Mouse (Mus musculus): ENCODE results near the gene Shank3. TPM values are rescaled to one million over a fixed set of nuclear protein-coding genes. Genes with fewer than 3 reads are reported as not detected.
A peak's percentile ranks its signal among the peaks of the same experiment; 100 is the strongest.

Shank3 gene
- polyA plus RNA-seq, 1 experiment from 2014 or later: 0.70 TPM

GRCm38 (mm10) chr15:89475611-89476474 lies 23.6 kb upstream of the Shank3 start:
- peak overlapping the region; percentile 73 for H3K9ac ChIP-seq (ENCODE audit: low read depth, low read length)
- peak overlapping the region; percentile 90 for H3K4me2 ChIP-seq (ENCODE audit: low read depth, low read length)
- peak overlapping the region; percentile 85 for H3K27ac ChIP-seq (ENCODE audit: low read length)
- ATAC-seq: peak; percentile 98
- no peaks in the 10 kb centered on the region for H3K9me3 ChIP-seq (ENCODE audit: control insufficient read depth, low read length)
- WGBS: 9% methylated on average over 44 of the region's 44 CpGs
- no peaks in the 10 kb centered on the region for H3K36me3 ChIP-seq (ENCODE audit: control insufficient read depth, insufficient read depth, low read length)
- H3K4me1 ChIP-seq (ENCODE audit: control insufficient read depth, insufficient read depth, low read length): peaks cover 5% of the 10 kb centered on the region; the same call in 1 of the 2 replicates
- H3K4me3 ChIP-seq (ENCODE audit: low read length): peak overlapping the region; percentile 57
- H3K27me3 ChIP-seq (replicated peaks; ENCODE audit: control insufficient read depth, insufficient read depth, low read length): no peaks in the 10 kb centered on the region

- ATAC-seq: no peak
- Histone ChIP-seq H3K4me3 (ENCODE audit: low read length) (peak overlapping the region; percentile 57), H3K36me3 (ENCODE audit: control insufficient read depth, insufficient read depth, low read length) (no peaks in the 10 kb centered on the region), H3K27me3 (replicated peaks; ENCODE audit: control insufficient read depth, insufficient read depth, low read length) (no peaks in the 10 kb centered on the region), H3K4me1 (ENCODE audit: control insufficient read depth, insufficient read depth, low read length) (peaks cover 5% of the 10 kb centered on the region; the same call in 1 of the 2 replicates), H3K27ac (ENCODE audit: low read length) (peak overlapping the region; percentile 85), H3K9ac (ENCODE audit: low read depth, low read length) (peak overlapping the region; percentile 73), H3K9me3 (ENCODE audit: control insufficient read depth, low read length) (no peaks in the 10 kb centered on the region), H3K4me2 (ENCODE audit: low read depth, low read length) (peak overlapping the region; percentile 90)
- WGBS: 6% methylated on average over 5 of the region's 5 CpGs
Measured at GRCm38 (mm10) chr15:89476475-89476815, 23.0 kb upstream of the Shank3 start.

- 37% methylated on average over 9 of the region's 9 CpGs for WGBS
- Histone ChIP-seq H3K4me2 (ENCODE audit: low read depth, low read length) (peak within 1 kb of the TSS; percentile 90), H3K4me1 (ENCODE audit: control insufficient read depth, insufficient read depth, low read length) (peaks cover 5% of the 10 kb centered on the region; the same call in 1 of the 2 replicates), H3K4me3 (ENCODE audit: low read length) (peak within 1 kb of the TSS; percentile 57), H3K36me3 (ENCODE audit: control insufficient read depth, insufficient read depth, low read length) (no peaks in the 10 kb centered on the region), H3K9me3 (ENCODE audit: control insufficient read depth, low read length) (no peaks in the 10 kb centered on the region), H3K27ac (ENCODE audit: low read length) (peak within 1 kb of the TSS; percentile 85), H3K27me3 (replicated peaks; ENCODE audit: control insufficient read depth, insufficient read depth, low read length) (no peaks in the 10 kb centered on the region), H3K9ac (ENCODE audit: low read depth, low read length) (peak within 1 kb of the TSS; percentile 73)
- no peak for ATAC-seq
Measured at GRCm38 (mm10) chr15:89477091-89477491, 22.3 kb upstream of the Shank3 start, which contains the start of gene Arsa. Arsa (minus strand) TSS chr15:89477425.

GRCm38 (mm10) chr15:89477806-89478205 lies 21.6 kb upstream of the Shank3 start:
- 61% methylated on average over 8 of the region's 8 CpGs for WGBS
- Histone ChIP-seq H3K4me2 (ENCODE audit: low read depth, low read length) (no peak overlapping the region), H3K27me3 (replicated peaks; ENCODE audit: control insufficient read depth, insufficient read depth, low read length) (no peaks in the 10 kb centered on the region), H3K36me3 (ENCODE audit: control insufficient read depth, insufficient read depth, low read length) (no peaks in the 10 kb centered on the region), H3K4me3 (ENCODE audit: low read length) (no peak overlapping the region), H3K27ac (ENCODE audit: low read length) (no peak overlapping the region), H3K9me3 (ENCODE audit: control insufficient read depth, low read length) (no peaks in the 10 kb centered on the region), H3K4me1 (ENCODE audit: control insufficient read depth, insufficient read depth, low read length) (peaks cover 5% of the 10 kb centered on the region; the same call in 1 of the 2 replicates), H3K9ac (ENCODE audit: low read depth, low read length) (no peak overlapping the region)
- no peak for ATAC-seq

- Histone ChIP-seq H3K27me3 (replicated peaks; ENCODE audit: control insufficient read depth, insufficient read depth, low read length) (no peaks in the 10 kb centered on the region), H3K36me3 (ENCODE audit: control insufficient read depth, insufficient read depth, low read length) (no peaks in the 10 kb centered on the region), H3K9ac (ENCODE audit: low read depth, low read length) (no peak overlapping the region), H3K9me3 (ENCODE audit: control insufficient read depth, low read length) (no peaks in the 10 kb centered on the region), H3K4me3 (ENCODE audit: low read length) (no peak overlapping the region), H3K4me1 (ENCODE audit: control insufficient read depth, insufficient read depth, low read length) (peaks cover 5% of the 10 kb centered on the region; the same call in 1 of the 2 replicates), H3K4me2 (ENCODE audit: low read depth, low read length) (no peak overlapping the region), H3K27ac (ENCODE audit: low read length) (no peak overlapping the region)
- ATAC-seq: no peak
- 89% methylated on average over 3 of the region's 3 CpGs for WGBS
Measured at GRCm38 (mm10) chr15:89478622-89479021, 20.8 kb upstream of the Shank3 start.

- Histone ChIP-seq H3K4me2 (ENCODE audit: low read depth, low read length) (no peak overlapping the region), H3K4me1 (ENCODE audit: control insufficient read depth, insufficient read depth, low read length) (no peaks in the 10 kb centered on the region), H3K27me3 (replicated peaks; ENCODE audit: control insufficient read depth, insufficient read depth, low read length) (no peaks in the 10 kb centered on the region), H3K4me3 (ENCODE audit: low read length) (no peak overlapping the region), H3K9me3 (ENCODE audit: control insufficient read depth, low read length) (no peaks in the 10 kb centered on the region), H3K9ac (ENCODE audit: low read depth, low read length) (no peak overlapping the region), H3K27ac (ENCODE audit: low read length) (peak overlapping the region; percentile 54), H3K36me3 (ENCODE audit: control insufficient read depth, insufficient read depth, low read length) (no peaks in the 10 kb centered on the region)
- 68% methylated on average over 8 of the region's 8 CpGs for WGBS
- no peak for ATAC-seq
Measured at GRCm38 (mm10) chr15:89480584-89480983, 18.8 kb upstream of the Shank3 start.

- no peak for ATAC-seq
- H3K27me3 ChIP-seq (replicated peaks; ENCODE audit: control insufficient read depth, insufficient read depth, low read length): no peaks in the 10 kb centered on the region
- WGBS: 73% methylated on average over 12 of the region's 12 CpGs
Measured at GRCm38 (mm10) chr15:89488182-89488581, 11.2 kb upstream of the Shank3 start.

GRCm38 (mm10) chr15:89488611-89489117 lies 10.8 kb upstream of the Shank3 start:
- no peaks in the 10 kb centered on the region for H3K4me1 ChIP-seq (ENCODE audit: control insufficient read depth, insufficient read depth, low read length)
- H3K27ac ChIP-seq (ENCODE audit: low read length): no peak overlapping the region
- no peak for ATAC-seq
- no peaks in the 10 kb centered on the region for H3K9me3 ChIP-seq (ENCODE audit: control insufficient read depth, low read length)
- H3K4me2 ChIP-seq (ENCODE audit: low read depth, low read length): no peak overlapping the region
- H3K36me3 ChIP-seq (ENCODE audit: control insufficient read depth, insufficient read depth, low read length): no peaks in the 10 kb centered on the region
- H3K4me3 ChIP-seq (ENCODE audit: low read length): no peak overlapping the region
- 46% methylated on average over 14 of the region's 14 CpGs for WGBS
- H3K9ac ChIP-seq (ENCODE audit: low read depth, low read length): no peak overlapping the region
- no peaks in the 10 kb centered on the region for H3K27me3 ChIP-seq (replicated peaks; ENCODE audit: control insufficient read depth, insufficient read depth, low read length)

More at GRCm38 (mm10) chr15:89488182-89488581, 11.2 kb upstream of the Shank3 start:
- Histone ChIP-seq H3K9me3 (ENCODE audit: control insufficient read depth, low read length) (no peaks in the 10 kb centered on the region), H3K4me1 (ENCODE audit: control insufficient read depth, insufficient read depth, low read length) (no peaks in the 10 kb centered on the region), H3K9ac (ENCODE audit: low read depth, low read length) (no peak overlapping the region), H3K27ac (ENCODE audit: low read length) (no peak overlapping the region), H3K4me3 (ENCODE audit: low read length) (no peak overlapping the region), H3K36me3 (ENCODE audit: control insufficient read depth, insufficient read depth, low read length) (no peaks in the 10 kb centered on the region), H3K4me2 (ENCODE audit: low read depth, low read length) (no peak overlapping the region)

GRCm38 (mm10) chr15:89494970-89495369 lies 4.5 kb upstream of the Shank3 start:
- WGBS: 81% methylated on average over 4 of the region's 4 CpGs
- Histone ChIP-seq H3K36me3 (ENCODE audit: control insufficient read depth, insufficient read depth, low read length) (no peaks in the 10 kb centered on the region), H3K4me1 (ENCODE audit: control insufficient read depth, insufficient read depth, low read length) (peaks cover 11% of the 10 kb centered on the region), H3K4me3 (ENCODE audit: low read length) (no peak overlapping the region), H3K9me3 (ENCODE audit: control insufficient read depth, low read length) (no peaks in the 10 kb centered on the region), H3K27me3 (replicated peaks; ENCODE audit: control insufficient read depth, insufficient read depth, low read length) (peaks cover 19% of the 10 kb centered on the region), H3K27ac (ENCODE audit: low read length) (no peak overlapping the region), H3K9ac (ENCODE audit: low read depth, low read length) (no peak overlapping the region), H3K4me2 (ENCODE audit: low read depth, low read length) (no peak overlapping the region)
- ATAC-seq: no peak

Measured in intestine, embryonic 16.5 days (tissue).